Mouse (Mus musculus) bone marrow macrophage, adult 2 months (primary cell): Measurements from ENCODE around the gene Duxf3. TPM values are rescaled to one million over a fixed set of nuclear protein-coding genes. Genes with fewer than 3 reads are reported as not detected.

ENCODE experiments used
- H3K27ac ChIP-seq: 2 replicates; pipeline ENCODE4 v1.5.1; 2012; ENCODE audit warnings: low read depth, low read length; ENCODE audit not compliant: insufficient read depth
- H3K4me1 ChIP-seq: 2 replicates; pipeline ENCODE4 v1.6.1; 2012; ENCODE audit warnings: low read length; ENCODE audit not compliant: control insufficient read depth, insufficient read depth
- H3K4me3 ChIP-seq: 2 replicates; pipeline ENCODE4 v1.5.1; 2012; ENCODE audit warnings: mild to moderate bottlenecking, low read length, moderate library complexity; ENCODE audit not compliant: insufficient read depth
- CTCF ChIP-seq: IDR thresholded peaks from 2 replicates; pipeline ENCODE4 v1.5.1; 2012; ENCODE audit warnings: low read depth, mild to moderate bottlenecking, low read length, moderate library complexity
- POLR2A ChIP-seq: IDR thresholded peaks from 2 replicates; pipeline ENCODE4 v1.6.1; 2012; ENCODE audit warnings: mild to moderate bottlenecking, low read depth, low read length, borderline replicate concordance
- polyA plus RNA-seq: library from polyadenylated mRNA; stranded (reverse); fragments of >200 nt; gene quantifications from 2 replicates; pipeline ENCODE4 v1.2.4, GENCODE M21; 2012; ENCODE audit not compliant: missing spikeins, insufficient read depth, insufficient read length

Duxf3 gene
- polyA plus RNA-seq, 1 experiment, result not detected

DNA sequence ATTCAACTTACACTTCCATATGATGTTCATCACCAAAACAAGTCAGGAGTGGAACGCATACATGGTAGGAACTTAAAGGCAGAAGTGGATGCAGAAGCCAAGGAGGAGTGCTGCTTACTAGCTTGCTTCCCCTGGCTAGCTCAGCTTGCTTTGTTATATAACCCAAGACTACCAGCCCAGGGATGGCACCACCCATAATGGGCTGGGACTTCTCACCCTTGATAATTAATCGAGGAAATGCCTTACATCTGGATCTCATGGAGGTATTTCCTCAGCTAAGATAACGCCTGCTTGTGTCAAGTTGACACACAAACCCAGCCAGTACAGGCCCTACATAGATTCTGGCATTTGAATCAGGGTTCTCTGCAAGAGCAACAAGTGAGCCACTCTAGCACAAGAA is 15.1 kb downstream of the Duxf3 start:
- TF ChIP-seq POLR2A (no peak), CTCF (no peak)

DNA sequence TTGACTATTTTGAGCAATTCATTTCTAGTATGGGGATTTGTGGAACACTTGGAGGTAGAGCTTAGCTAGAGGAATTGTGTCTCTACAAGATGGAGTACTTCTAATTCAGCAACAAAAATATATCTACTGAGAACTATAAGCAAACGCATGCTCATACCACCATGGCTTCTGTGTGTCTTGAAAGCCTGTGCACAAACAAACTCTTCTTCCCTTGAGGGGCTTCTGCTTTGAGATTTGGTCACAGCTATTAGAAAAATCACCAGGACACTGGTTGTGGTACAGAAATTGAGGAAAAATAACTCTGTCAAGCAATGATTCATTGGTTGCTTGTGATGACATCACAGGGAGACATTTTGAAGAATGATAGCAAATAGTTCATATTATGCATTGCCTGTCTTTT is 17.1 kb downstream of the Duxf3 start:
- H3K27ac ChIP-seq, result no peak overlapping the region
- H3K4me1 ChIP-seq, result no peaks in the 10 kb centered on the region
- no peak for TF ChIP-seq POLR2A
- no peak for TF ChIP-seq CTCF
- no peak overlapping the region for H3K4me3 ChIP-seq

More for the DNA sequence above, 15.1 kb downstream of the Duxf3 start:
- no peak overlapping the region for H3K4me3 ChIP-seq
- no peak overlapping the region for H3K27ac ChIP-seq
- no peaks in the 10 kb centered on the region for H3K4me1 ChIP-seq

GRCm38 (mm10) chr10:58214934-58215333 is 17.5 kb downstream of the Duxf3 start:
- Histone ChIP-seq H3K4me3 (no peak overlapping the region), H3K27ac (no peak overlapping the region), H3K4me1 (no peaks in the 10 kb centered on the region)
- no peak for TF ChIP-seq POLR2A
- TF ChIP-seq CTCF, result no peak

DNA sequence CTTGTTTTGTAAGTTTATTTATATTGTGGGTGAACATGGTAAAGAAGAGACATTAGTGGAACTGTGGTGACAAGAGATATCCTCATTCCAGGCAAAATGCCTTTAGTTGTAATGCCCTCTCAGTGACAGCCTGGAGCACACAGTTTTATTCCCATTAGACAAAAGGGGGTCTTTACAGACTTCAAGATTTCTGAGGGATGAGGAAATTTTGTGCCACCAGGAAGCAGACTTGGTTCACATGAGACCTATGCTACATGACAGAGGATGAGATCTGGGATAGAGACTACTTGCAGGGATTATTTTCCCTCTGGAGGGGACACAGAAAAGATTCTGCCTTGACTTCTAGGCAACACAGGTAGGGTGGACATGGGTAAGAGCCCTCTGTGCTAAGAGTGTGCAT is 18.0 kb downstream of the Duxf3 start:
- no peak overlapping the region for H3K4me3 ChIP-seq
- no peak overlapping the region for H3K27ac ChIP-seq
- no peaks in the 10 kb centered on the region for H3K4me1 ChIP-seq
- TF ChIP-seq CTCF (no peak), POLR2A (no peak)

DNA sequence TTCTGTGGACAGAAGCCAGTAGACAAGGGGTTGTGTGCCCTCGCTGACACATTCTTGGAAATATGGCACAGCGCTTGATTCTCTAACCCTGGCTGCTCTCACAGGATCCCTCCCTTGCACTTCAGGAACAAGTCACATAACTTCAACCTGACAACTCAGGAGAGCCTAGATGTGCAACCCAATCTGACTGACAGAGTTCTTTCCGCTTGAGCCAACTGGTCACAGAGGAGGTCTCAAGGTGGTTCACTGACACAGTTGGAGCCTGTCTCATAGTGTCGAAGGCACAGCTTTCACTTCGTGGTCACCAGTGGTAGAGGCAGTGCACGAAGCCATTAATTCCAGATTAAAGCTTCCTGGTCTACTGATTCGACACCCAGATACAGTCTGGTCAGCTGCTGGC is 20.2 kb downstream of the Duxf3 start:
- no peak for TF ChIP-seq POLR2A
- no peak for TF ChIP-seq CTCF
- no peak overlapping the region for H3K4me3 ChIP-seq
- no peak overlapping the region for H3K27ac ChIP-seq
- no peaks in the 10 kb centered on the region for H3K4me1 ChIP-seq

- H3K4me3 ChIP-seq, result no peak overlapping the region
- H3K27ac ChIP-seq, result no peak overlapping the region
- H3K4me1 ChIP-seq, result no peaks in the 10 kb centered on the region
- no peak for TF ChIP-seq POLR2A
- TF ChIP-seq CTCF, result no peak
Observed at GRCm38 (mm10) chr10:58211213-58211612, 21.3 kb downstream of the Duxf3 start.

DNA sequence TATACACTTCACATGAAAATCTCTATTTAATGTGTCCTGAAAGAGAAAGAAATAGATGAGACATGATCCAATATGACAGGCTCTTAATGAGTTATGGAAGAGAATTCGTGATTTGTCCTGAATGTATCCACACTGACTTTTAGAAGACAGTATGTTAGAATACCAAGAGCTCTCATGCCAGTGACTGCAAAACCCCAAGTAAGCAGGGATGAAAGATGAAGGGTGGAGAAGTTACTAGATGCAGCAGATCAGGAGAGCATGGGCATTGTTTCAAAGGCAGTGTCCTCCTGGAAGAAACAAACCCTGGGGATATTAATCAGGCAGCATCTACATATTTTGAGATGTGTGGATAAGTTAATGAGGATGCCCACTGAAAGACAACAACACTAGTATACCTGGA is 22.0 kb downstream of the Duxf3 start:
- Histone ChIP-seq H3K4me3 (no peak overlapping the region), H3K27ac (no peak overlapping the region), H3K4me1 (no peaks in the 10 kb centered on the region)
- TF ChIP-seq CTCF (no peak), POLR2A (no peak)

GRCm38 (mm10) chr10:58209710-58210467 is 22.6 kb downstream of the Duxf3 start:
- Histone ChIP-seq H3K4me3 (no peak overlapping the region), H3K4me1 (no peaks in the 10 kb centered on the region), H3K27ac (no peak overlapping the region)
- TF ChIP-seq POLR2A (no peak), CTCF (no peak)

DNA sequence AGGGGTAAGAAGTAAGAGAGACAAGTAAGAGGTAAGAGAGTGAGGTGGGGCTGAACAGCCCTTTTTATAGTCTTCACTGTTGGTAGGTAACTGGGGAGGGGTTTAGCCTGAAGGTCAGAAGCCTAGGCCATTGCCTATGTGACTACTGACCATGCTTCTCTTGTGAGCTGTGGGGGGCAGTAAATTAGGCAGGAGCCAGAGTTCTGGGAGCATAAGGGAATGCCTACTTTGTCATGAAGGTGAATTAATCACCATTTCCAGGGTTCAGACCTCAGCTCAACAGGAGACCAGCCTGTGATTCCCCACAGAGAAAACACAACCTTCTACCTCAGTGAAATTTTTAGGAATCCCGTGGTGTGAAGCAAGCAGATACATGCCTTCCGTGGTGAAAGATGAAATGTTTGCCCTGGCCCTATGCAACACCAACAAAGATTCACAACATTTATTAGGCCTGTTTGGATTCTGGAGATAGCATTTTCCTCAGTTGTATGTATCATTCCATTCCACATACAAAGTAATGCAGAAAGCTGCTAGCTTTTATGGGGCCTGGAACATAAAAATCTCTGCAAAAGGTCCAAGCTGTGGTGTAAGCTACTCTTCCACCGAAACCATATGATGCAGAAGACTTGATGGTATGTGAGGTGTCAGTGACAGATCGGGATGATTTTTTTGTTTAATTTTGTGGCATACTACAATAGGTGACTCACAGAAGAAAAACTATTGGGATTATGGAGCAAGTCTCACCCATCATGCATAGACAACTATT is 25.7 kb downstream of the Duxf3 start:
- H3K27ac ChIP-seq, result no peak overlapping the region
- TF ChIP-seq CTCF (no peak), POLR2A (no peak)
- H3K4me3 ChIP-seq, result no peak overlapping the region
- no peaks in the 10 kb centered on the region for H3K4me1 ChIP-seq

GRCm38 (mm10) chr10:58205986-58206385 is 26.5 kb downstream of the Duxf3 start:
- no peak for TF ChIP-seq CTCF
- no peak for TF ChIP-seq POLR2A
- Histone ChIP-seq H3K4me1 (no peaks in the 10 kb centered on the region), H3K4me3 (no peak overlapping the region), H3K27ac (no peak overlapping the region)

Other genes starting within 250 kb of the Duxf3 start
- 0.28 TPM in 1 of 2 replicates, not detected in the other for gene AW822073, start 7.7 kb downstream of the Duxf3 start, polyA plus RNA-seq
- gene Gm4981, start 4.0 kb upstream of the Duxf3 start, polyA plus RNA-seq, result not detected in 2 replicates
- 25.0 and 33.4 TPM in 2 replicates for gene Gcc2, start 22.8 kb upstream of the Duxf3 start, polyA plus RNA-seq
- 81.4 and 82.5 TPM in 2 replicates for gene Lims1, start 90.8 kb upstream of the Duxf3 start, polyA plus RNA-seq
- 38.0 and 42.2 TPM in 2 replicates for gene Ranbp2, start 214.2 kb upstream of the Duxf3 start, polyA plus RNA-seq